Mouse (Mus musculus) cerebellum, adult 9-10 months (tissue): ENCODE measurements at regions not wholly inside any gene's neighbourhood (a gene's known extent, or its start where the extent isn't known, plus 50 kb on each side); places are given as distances from the start of the nearest gene placed in this dataset.

Source experiments
- DNase-seq: peaks from one replicate; pipeline ENCODE4 v3.0.0; 2022

DNA sequence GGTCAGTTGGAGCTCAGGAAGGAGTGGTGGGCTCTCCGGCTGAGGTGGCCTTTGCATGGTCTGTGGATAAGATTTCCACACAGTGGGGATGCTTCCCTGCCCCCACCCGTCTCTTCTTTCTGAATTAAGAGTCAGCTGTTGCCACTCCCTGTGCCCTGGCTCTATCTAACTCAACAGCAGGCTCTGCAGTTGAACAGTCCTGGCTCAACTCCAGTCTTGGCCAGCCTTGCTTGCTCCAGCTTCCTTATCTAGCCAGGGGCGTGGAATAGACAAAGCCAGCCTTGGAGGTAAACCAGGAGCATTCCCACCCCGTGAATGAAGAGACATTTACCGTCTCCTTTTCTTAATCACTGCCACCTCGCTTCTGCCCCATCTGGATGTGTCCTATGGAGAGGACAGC is 89.7 kb downstream of the Mn1 start:
- DNase-seq = no peak

GRCm38 (mm10) chr5:111507332-111507731 is 90.2 kb downstream of the Mn1 start:
- no peak for DNase-seq

GRCm38 (mm10) chr5:111509014-111509561 is 91.9 kb downstream of the Mn1 start:
- no peak for DNase-seq

GRCm38 (mm10) chr5:111509575-111510057 is 92.5 kb downstream of the Mn1 start:
- no peak for DNase-seq

GRCm38 (mm10) chr5:111510183-111510878 is 93.2 kb downstream of the Mn1 start:
- no peak for DNase-seq

GRCm38 (mm10) chr5:111510879-111511231 is 93.7 kb downstream of the Mn1 start:
- no peak for DNase-seq

- DNase-seq = no peak
Observed at GRCm38 (mm10) chr5:111511982-111512381, 94.8 kb downstream of the Mn1 start.

DNA sequence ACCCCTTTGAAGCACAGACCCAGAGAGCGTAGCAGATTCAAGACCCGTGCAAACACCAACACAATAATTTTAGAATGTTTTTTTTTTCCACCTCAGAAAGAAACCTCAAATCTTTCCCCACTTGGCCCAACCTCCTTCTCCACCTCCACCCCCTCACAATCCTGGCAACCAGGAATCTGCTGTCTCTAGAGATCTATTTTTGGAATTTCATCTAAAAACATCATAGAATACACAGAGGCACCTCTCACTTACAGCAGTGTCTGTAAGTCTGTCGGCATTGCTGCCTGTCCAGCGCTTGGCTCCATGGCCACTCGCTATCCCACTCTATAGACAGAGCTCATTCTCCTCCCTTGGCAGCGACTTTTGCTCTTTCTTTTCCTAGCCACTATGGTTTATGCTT is 96.8 kb downstream of the Mn1 start:
- no peak for DNase-seq

- DNase-seq = no peak
Observed at GRCm38 (mm10) chr5:111519059-111519458, 101.9 kb downstream of the Mn1 start.

DNA sequence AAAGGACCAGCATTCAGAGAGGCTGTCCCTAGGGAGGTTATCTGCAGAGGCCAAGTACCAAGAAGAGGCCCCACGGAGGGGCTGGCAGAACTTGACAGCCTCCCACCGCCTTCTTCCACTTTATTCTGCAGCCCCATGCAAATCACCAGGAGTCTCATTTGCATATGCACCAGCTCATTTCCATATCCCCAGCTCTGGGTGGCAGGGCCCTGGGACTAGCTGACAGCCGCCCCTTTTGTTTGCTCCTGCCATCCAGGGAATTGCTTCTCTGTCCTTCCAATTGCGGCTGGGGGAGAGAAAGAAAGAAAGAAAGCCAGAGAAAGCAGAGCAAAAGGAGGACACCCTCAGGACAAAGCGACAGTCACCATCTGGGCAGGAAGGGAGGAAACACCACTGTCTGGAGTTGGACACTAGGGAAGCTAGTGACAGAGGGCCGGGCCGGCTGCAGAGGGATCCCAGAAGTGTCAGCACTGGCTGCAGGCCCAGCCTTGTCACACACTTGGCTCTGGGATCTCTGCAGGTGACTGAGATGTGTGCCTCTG is 102.4 kb downstream of the Mn1 start:
- no peak for DNase-seq

DNA sequence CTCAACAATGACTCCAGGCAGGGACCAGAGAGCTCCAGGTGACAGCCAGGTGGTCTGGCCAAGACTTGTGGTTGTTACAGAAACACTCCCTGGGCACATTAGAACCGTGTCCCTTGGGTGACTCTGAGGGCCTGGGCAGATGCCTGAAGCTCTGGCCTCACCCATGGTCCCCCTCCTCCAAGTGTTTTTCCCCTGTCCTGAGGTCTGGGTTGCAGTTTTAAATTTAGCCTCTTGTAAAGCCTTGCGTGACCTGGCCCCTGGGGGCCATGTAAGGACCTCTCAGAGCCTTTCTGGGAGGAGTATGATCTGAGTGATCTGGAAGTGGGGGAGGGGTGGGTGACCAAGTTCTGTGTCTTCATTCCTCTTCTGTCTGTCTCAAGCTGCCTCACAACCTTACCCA is 104.7 kb downstream of the Mn1 start:
- no peak for DNase-seq

DNA sequence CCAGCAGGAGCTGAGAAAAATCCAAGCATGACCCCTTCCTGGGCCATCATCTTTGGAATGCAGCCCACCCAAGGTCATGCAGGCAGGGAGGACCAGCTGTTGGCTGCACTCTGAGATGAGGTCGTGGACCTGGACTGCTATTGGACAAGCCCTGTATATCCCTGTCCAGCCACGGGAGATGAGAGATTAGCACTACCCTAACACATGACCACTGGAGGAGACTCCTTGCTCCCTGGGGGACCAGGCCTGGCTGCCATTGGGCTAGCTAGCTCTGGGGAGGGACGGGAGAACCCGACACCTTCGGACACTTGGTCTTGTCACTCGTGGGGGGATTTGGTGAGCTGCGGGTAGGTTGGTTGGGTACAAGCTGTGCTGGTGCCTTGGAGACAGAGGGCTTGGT is 105.4 kb downstream of the Mn1 start:
- DNase-seq = no peak

DNA sequence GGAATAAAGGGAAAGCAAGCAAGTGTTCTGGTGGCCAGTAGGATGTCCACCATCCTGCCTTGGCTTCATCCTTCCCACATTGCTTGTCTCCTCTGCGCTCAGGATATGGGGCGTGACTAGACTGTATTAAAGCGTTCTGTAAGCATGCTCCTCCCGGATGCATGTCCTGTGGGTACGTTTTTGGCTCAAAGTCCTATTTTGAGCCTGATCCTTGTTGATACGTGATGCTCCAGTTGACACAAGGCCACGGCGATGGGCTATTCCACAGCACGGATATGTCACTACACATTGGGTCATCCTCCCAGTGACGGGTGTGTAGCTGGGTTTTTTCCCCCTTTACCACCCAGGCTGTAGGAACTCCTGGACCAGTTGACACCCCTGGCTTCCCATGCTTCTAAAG is 110.6 kb downstream of the Mn1 start:
- DNase-seq = no peak

GRCm38 (mm10) chr5:111529096-111529495 is 111.9 kb downstream of the Mn1 start:
- DNase-seq = peak; percentile 13

DNA sequence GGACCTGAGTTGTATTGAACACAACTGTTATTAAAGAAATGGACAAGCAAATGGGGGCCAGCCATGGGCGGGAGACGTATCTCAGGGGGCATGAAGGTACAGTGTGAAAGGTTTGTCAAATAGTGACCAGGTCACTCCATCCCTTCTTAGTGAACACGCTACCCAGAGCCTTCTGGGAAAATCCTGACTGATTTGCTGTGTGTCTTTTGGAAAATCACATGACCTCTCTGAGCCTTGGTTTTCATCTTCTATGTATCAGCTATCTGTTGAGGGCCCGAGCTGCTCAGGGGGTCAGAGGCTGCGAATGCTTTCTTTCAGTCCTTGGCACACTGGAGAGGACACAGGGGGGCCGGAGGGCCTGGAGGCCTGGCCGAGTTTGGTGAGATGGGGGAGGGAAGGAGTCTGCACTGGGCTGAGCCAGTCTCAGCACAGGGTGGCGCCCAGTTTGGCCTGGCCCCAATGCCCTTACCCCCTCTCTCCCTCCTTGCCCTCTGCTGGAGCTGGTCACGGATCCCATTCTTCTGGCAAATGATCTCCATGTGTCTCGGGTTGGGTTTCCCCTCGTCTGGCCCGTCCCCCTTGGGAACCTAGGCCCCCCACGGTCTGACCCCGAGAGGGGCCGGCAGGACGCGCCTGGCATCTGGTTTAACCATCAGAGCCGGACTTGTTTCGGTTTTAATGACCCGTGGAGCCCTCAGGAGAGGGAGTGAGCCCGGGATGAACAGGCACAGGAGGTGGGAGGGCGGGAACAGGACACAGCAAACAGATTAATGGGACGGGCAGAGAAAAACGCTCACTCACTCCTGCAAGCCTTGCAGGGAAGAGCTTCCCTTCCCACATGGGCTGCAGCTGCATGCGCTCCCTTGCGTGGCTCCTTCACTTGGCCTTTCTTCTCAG is 113.7 kb downstream of the Mn1 start:
- no peak for DNase-seq

DNA sequence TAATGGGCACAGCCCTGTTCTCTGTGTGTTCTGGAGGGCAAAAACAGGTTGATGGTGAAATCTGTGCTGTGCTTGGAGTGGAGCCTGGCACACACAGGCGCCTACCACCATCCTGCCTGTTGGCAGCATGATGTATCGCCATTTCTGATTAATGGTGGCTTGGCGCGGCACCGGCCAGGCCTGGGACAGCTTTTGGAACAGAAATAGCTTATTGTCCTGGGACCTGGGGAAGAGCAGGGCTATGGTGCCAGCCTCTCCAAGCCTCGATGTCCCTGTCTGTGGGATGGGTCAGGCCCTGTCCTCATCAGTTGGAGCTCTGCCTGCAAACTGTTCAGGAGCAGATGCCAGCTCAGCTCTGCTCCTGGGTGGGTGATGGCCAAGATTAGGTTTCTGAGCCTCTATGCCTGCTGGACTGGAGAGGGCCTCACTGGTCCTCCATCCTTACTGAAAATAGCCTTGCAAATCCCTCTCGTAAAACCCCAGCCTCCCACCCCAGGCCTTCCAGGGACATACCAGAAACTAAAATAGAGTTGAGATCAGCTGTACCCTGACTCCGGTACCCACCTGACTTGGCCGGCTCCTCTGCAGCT is 115.4 kb downstream of the Mn1 start:
- DNase-seq = peak; percentile 38

DNA sequence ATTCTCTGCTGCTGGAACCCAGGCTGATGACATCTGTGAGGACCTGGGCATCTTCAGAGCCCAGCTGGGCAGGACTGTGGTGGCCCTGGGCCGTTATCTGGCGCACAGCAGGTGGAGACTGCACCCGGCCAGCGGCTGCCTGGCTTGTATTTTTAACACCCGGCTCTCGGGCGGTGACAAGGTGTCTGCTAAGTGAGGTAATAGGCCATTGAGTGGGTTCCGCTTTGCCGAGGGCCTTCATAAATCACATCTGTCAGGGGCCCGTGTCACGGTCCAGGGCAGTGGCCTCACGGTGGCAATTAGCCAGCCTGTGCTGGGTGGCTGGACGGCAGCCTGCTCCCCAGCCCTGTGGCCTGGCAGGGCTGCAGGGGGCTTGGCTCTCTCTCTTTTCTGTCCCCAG is 118.8 kb downstream of the Mn1 start:
- DNase-seq = no peak

DNA sequence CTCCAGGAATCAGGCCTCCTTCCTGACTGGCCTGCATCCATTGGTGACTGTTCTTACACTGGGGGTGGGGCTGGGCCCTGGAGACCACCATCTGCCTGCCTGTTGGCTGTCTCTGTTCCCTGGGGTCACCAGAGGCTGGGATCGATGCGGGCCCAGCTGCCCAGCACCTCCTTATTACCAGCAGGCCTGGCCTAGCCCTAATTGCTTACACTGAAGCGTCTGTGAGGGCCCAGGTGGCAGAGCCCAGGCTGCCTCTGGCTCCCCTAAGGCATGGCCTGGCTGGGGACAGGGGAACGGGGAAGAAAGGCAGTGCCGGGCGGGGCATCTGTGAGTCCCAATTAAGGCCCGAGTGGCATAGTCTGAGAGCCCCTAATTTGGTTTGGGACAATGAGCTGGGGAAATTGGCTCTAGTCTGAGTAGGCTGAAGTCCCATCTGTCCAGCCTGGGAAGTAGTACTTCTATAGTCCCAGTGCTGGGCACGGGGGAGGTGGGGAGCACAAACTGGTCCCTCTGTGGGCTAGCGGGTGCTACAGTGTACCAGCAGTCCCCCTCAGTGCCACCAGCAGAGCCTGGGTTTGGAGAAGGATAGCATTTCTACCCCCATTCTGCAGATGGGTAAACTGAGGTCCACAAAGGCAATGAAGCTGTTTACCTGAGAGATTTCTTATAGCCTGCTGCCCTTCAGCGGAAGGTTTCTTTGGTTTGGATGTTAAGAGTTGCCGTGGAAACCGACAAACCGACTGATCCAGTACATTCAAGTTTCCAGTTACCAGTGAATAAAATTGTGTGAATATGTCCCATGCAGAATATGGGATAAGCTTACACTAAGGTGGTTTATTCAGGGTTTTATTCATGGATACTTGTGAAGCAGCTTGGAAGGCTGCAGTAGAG is 121.6 kb downstream of the Mn1 start:
- DNase-seq = no peak

DNA sequence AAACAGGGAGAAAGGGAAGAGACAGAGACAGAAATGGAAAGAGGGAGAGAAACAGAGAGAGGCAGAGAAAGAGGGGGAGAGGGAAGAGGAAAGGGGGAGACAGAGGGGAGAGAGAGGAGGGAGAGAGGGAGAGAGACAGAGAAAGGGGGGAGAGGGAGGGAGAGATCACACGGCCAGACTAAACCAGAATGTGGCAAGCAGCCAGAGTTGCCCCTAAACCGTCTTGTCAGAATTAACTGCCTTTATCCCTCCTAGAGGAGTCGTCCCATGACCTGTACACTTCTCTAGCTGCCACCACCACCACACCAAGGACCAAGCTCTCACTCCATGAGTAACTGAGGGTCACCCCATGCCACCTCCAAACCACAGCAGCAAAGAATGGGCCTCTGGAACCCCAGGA is 123.3 kb downstream of the Mn1 start:
- no peak for DNase-seq

- DNase-seq = no peak
Observed at GRCm38 (mm10) chr5:111542077-111542476, 124.9 kb downstream of the Mn1 start.

DNA sequence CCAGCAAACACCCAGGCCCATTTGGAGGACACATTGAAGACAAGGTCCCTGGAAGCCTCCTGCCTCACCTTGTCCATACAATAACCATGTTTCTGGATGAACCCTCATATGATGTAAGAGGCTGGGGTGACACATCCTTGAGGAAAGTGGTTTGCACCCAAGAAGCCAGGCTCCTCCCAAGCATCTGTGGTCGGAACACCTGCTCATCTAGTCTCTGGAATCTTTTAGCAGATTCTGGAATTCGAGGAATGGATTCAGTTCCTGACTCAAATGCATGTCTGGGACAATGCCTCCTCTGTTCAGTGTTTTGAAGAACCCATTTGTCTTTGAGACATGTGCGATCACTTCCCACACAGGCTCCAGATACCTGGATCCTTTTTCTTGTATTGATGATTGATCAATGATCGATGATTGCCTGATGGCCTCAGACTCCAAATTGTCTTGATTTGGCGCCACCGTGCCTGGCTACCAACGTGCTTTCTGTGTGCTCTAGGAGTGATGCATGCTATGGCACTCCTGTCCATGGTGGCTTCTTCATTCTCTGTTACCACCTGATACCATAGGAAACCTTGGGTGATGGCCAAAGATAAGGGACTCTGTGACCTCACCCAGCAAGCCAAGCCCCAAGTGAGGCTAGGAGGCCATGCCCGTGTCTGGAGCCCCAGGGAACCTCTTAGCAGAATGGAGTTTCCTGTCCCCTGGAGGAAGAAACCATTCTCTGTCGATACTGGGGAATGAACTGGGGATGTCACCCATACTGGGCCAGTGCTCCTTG is 126.7 kb downstream of the Mn1 start:
- no peak for DNase-seq
